Mouse (Mus musculus): ENCODE results near the gene Them7. TPM values are rescaled to one million over a fixed set of nuclear protein-coding genes. Genes with fewer than 3 reads are reported as not detected.

The Them7 gene
- 1 to 10 TPM; 2.2 to 3.0 (median 2.6) TPM for total RNA-seq (2022)

- DNase-seq (ENCODE audit: low spot score): peak; percentile 4
Observed at GRCm38 (mm10) chr2:105224134-105224986, at the start of gene Them7. Them7 (plus strand) TSS chr2:105224320.

GRCm38 (mm10) chr2:105178871-105179270 lies 45.2 kb upstream of the Them7 start:
- no peak for DNase-seq (ENCODE audit: low spot score)

GRCm38 (mm10) chr2:105182501-105182900 lies 41.6 kb upstream of the Them7 start:
- no peak for DNase-seq (ENCODE audit: low spot score)

DNA sequence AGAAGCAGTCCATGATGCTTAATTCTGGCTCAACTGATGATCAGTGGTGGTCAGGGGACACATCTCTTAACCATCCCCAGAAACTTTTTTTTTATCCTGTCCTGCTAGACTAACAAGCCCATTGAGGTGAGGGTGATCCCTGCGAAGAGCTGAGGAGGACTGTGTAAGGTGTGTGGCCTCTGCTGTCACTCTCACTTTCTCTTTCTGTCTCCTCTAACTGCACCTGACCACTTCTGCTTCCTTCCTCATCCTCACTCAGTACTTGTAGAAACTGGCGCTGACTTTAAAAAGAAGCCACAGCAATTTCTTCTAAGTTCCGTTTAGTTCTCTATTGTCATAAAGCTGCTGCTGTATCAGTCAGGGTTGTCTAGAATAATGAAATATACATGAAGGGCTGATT lies 39.0 kb upstream of the Them7 start:
- no peak for DNase-seq (ENCODE audit: low spot score)

- DNase-seq (ENCODE audit: low spot score): no peak
Observed at GRCm38 (mm10) chr2:105185768-105186529, 38.2 kb upstream of the Them7 start.

- no peak for DNase-seq (ENCODE audit: low spot score)
Observed at GRCm38 (mm10) chr2:105186591-105186990, 37.5 kb upstream of the Them7 start.

DNA sequence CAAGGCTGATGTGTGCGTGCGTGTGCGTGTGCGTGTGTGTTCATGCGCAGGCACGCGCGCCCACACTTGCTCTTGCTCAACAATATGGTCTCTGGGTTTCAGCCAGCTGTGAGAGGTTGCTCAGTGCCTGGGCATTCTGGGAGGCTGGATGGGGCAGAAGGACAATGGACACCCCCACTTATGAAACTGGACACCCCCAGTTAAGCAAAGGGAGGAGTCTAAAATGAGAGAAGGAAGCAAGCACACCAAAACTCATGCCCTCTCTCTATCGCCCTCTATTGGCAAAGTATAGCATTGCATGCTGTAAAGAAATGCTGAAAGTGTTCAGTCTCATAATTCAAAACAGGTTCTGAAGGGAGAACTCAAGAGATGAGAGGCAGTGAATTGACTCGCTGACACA lies 35.9 kb upstream of the Them7 start:
- DNase-seq (ENCODE audit: low spot score): no peak

- peak; percentile 46 for DNase-seq (ENCODE audit: low spot score)
Observed at GRCm38 (mm10) chr2:105189352-105189751, 34.8 kb upstream of the Them7 start.

DNA sequence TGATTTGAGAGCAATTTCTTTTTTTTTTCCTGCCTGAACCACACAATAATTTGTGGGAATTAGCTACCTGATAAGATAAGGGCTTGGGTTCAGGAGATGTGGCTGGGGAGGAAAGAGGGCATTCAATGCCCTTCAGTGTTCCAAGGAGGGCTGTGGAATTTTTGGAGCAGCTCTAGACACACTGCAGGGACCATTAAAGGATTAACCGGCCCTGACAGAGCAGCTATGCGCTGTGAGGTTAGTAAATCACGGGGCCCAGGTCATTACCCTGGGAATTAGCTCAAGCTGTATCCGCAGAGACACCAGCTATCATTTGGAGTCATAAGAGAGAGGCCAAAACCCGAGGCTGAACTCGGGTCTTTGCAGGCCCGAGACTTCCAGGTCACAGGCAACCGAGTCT lies 24.0 kb upstream of the Them7 start:
- no peak for DNase-seq (ENCODE audit: low spot score)

- DNase-seq (ENCODE audit: low spot score): no peak
Observed at GRCm38 (mm10) chr2:105206563-105207174, 17.5 kb upstream of the Them7 start.

GRCm38 (mm10) chr2:105212839-105213238 lies 11.3 kb upstream of the Them7 start:
- DNase-seq (ENCODE audit: low spot score): no peak

DNA sequence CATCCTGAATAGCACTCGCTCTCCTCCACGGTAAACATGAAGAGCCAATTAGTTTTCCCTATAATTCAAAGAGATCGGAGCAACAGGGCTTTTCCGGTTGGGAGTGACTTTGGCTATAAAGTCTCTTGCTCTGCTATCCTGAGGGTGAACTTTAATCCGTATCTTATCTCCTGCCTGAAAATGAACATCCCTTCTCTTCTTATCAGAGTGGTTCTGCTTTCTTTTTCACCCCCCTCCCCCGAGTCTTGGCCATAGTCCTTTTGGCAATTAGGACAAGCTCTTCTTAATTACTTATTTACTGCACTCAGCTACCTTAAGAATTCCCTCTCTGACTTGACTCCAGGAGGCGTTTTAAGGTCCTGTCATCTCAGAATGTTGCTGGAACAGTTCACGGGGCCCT lies 8.2 kb upstream of the Them7 start:
- DNase-seq (ENCODE audit: low spot score): no peak

DNA sequence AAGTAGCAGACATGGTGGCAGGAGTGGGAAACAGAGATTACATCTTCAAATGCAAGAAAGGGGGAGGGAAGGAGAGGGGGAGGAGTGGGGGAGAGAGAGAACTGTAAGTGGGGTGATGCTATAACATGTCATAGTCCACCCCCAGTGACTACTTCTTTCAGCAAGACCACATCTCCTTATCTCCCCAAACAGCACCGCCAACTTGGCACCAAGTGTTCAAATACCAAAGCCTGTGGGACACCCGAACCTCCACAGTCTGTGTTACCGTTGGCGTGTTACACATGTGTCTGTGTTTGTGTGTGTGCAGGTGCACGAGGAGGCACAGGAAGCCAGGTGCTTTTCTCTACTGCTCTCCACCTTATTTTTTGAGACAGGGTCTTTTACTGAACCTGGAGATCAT lies 4.9 kb upstream of the Them7 start:
- DNase-seq (ENCODE audit: low spot score): no peak

- no peak for DNase-seq (ENCODE audit: low spot score)
Observed at GRCm38 (mm10) chr2:105219664-105220063, 4.5 kb upstream of the Them7 start.

- DNase-seq (ENCODE audit: low spot score): no peak
Observed at GRCm38 (mm10) chr2:105220738-105221303, 3.3 kb upstream of the Them7 start.

DNA sequence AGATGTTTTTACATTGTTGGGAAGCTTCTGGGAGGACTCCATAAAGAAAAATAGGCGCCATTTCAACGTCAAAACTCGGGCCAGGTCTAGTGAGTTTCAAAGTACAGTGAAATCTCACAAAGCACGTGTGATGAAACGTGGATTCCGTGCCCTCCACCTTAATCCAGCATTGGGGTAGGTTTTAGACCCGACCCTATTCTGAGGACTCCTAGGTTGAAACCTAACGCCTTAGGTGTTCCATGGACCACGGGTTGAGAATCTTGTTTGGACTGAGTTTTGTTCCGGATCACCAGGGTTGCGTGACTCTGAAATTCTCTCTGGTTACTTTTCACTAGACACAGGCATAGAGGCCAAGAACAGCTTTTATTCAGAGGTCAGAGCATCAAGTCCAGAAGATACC lies 514 bp upstream of the Them7 start:
- no peak for DNase-seq (ENCODE audit: low spot score)

DNA sequence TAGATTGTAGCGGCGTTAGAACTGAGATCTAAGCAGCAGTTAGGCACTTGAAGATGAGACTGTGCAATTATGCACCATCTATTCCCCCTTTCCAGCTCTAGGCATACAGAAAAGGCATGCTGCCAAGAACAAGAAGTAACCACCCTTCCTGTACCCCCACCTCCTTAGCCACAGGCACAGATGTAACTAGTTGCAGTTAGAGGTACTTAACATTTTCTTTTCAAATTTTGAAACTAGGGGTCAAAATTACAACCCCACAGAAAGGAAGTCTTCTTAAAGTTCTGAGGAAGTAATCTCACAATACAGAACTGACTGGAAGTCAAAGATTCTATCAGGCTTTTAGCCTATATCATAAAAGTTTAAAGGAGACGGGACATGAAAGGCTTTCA lies 861 bp downstream of the Them7 start:
- no peak for DNase-seq (ENCODE audit: low spot score)

GRCm38 (mm10) chr2:105226297-105226958 lies 2.3 kb downstream of the Them7 start:
- DNase-seq (ENCODE audit: low spot score): no peak

- DNase-seq (ENCODE audit: low spot score): peak; percentile 28
Observed at GRCm38 (mm10) chr2:105228416-105228815, 4.3 kb downstream of the Them7 start.

DNA sequence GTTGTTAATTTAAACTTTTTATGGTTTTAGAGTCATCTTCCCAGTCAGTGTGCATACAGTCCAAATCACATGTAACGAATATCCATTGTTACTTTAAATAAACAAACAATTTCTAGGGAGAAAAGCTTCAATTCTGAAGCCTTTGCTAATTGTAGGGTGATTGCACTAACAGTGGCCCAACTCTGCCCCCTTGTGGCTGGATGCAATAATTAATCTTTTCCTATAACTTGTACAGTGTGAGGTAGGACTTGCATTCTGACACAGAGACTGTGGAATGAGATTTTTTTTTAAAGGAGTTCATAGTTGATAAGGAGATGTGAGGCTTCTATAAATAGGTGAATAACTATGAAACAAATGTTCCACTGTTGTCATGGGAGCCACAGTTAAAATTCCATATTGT lies 6.2 kb downstream of the Them7 start:
- DNase-seq (ENCODE audit: low spot score): peak; percentile 51

- no peak for DNase-seq (ENCODE audit: low spot score)
Observed at GRCm38 (mm10) chr2:105232386-105232785, 8.3 kb downstream of the Them7 start.

GRCm38 (mm10) chr2:105234278-105234677 lies 10.2 kb downstream of the Them7 start:
- no peak for DNase-seq (ENCODE audit: low spot score)
